Mouse (Mus musculus) G1E (cell line): Measurements from ENCODE around the gene Rora. TPM values are rescaled to one million over a fixed set of nuclear protein-coding genes. Genes with fewer than 3 reads are reported as not detected.

Experiments
- ATAC-seq: 2 replicates; pipeline ENCODE4 v1.8.0; 2016; ENCODE audit warnings: mild to moderate bottlenecking; ENCODE audit not compliant: insufficient number of reproducible peaks, poor library complexity, low FRiP score, severe bottlenecking; ENCODE audit errors: extremely low read depth
- DNase-seq: peaks from one replicate; pipeline ENCODE4 v3.0.0; 2012; ENCODE audit warnings: low spot score
- H3K27me3 ChIP-seq: 2 replicates; pipeline ENCODE4 v1.6.1; 2012; ENCODE audit warnings: mild to moderate bottlenecking, low read length, inconsistent platforms; ENCODE audit not compliant: insufficient read depth
- H3K36me3 ChIP-seq: replicated peaks from 2 replicates; pipeline ENCODE3; 2012; ENCODE audit warnings: mild to moderate bottlenecking, inconsistent platforms
- H3K4me1 ChIP-seq: 2 replicates; pipeline ENCODE4 v1.6.1; 2012; ENCODE audit warnings: low read depth, low read length, inconsistent platforms, mixed read lengths; ENCODE audit not compliant: insufficient read depth
- H3K4me3 ChIP-seq: 2 replicates; pipeline ENCODE4 v1.5.1; 2012; ENCODE audit warnings: low read depth, mild to moderate bottlenecking, inconsistent platforms, low read length, moderate library complexity, mixed read lengths
- H3K9me3 ChIP-seq: replicated peaks from 2 replicates; pipeline ENCODE4 v1.6.1; 2012; ENCODE audit warnings: inconsistent platforms
- CTCF ChIP-seq: IDR thresholded peaks from 2 replicates; pipeline ENCODE4 v1.5.1; 2012; ENCODE audit warnings: low read depth, low read length, inconsistent platforms, mixed read lengths
- GATA1 ChIP-seq: IDR thresholded peaks from 2 replicates; pipeline ENCODE4 v1.6.1; 2012; ENCODE audit warnings: borderline replicate concordance, low read length, inconsistent platforms, mixed read lengths
- GATA2 ChIP-seq: IDR thresholded peaks from 2 replicates; pipeline ENCODE4 v1.6.1; 2012; ENCODE audit warnings: low read depth, low read length, inconsistent platforms, borderline replicate concordance
- POLR2AphosphoS5 ChIP-seq: IDR thresholded peaks from 2 replicates; pipeline ENCODE4 v1.6.1; 2012; ENCODE audit warnings: low read depth, low read length, inconsistent platforms; ENCODE audit not compliant: insufficient replicate concordance
- TAL1 ChIP-seq: conservative IDR thresholded peaks from 2 replicates; pipeline ENCODE4 v1.6.1; 2012; ENCODE audit warnings: low read depth, low read length, inconsistent platforms, mixed read lengths
- polyA plus RNA-seq: library from polyadenylated mRNA; stranded (reverse); fragments of >175 nt; gene quantifications from 2 replicates; pipeline ENCODE4 v1.2.3, GENCODE M21; 2012
- total RNA-seq, 2 experiments: library from RNA; stranded (forward) in 1 of 2; stranded (reverse) in 1 of 2; fragments of 200-1000 nt in 1 of 2; fragments of >200 nt in 1 of 2; fragmentation: Nextera tagmentation in 1 of 2; gene quantifications; 2 replicates each; pipeline ENCODE4 v1.2.3; 2014 to 2017

Gene Rora
- total and polyA plus RNA-seq, 3 experiments: 0.11 TPM; not detected in 2

- Histone ChIP-seq H3K4me1 (no peaks in the 10 kb centered on the region), H3K36me3 (no peaks in the 10 kb centered on the region), H3K4me3 (no peak overlapping the region), H3K27me3 (no peaks in the 10 kb centered on the region), H3K9me3 (peaks cover 4% of the 10 kb centered on the region)
- ATAC-seq (no peak), DNase-seq (no peak)
- TF ChIP-seq CTCF (no peak), GATA1 (no peak), TAL1 (no peak), GATA2 (no peak), POLR2AphosphoS5 (no peak)
Measured at GRCm38 (mm10) chr9:69295826-69296225, 642.2 kb downstream of the Rora start.

GRCm38 (mm10) chr9:69296418-69296817 is 642.8 kb downstream of the Rora start:
- H3K27me3 ChIP-seq: no peaks in the 10 kb centered on the region
- DNase-seq: no peak
- no peak overlapping the region for H3K4me3 ChIP-seq
- H3K36me3 ChIP-seq: no peaks in the 10 kb centered on the region
- H3K9me3 ChIP-seq: no peaks in the 10 kb centered on the region
- ATAC-seq: no peak
- TF ChIP-seq GATA2: no peak
- TF ChIP-seq CTCF: no peak
- no peak for TF ChIP-seq TAL1
- TF ChIP-seq POLR2AphosphoS5: no peak
- no peak for TF ChIP-seq GATA1
- H3K4me1 ChIP-seq: no peaks in the 10 kb centered on the region

- no peak for ATAC-seq
- DNase-seq: no peak
- Histone ChIP-seq H3K4me1 (no peaks in the 10 kb centered on the region), H3K27me3 (no peaks in the 10 kb centered on the region), H3K9me3 (no peaks in the 10 kb centered on the region), H3K36me3 (no peaks in the 10 kb centered on the region), H3K4me3 (no peak overlapping the region)
- TF ChIP-seq POLR2AphosphoS5: no peak
- no peak for TF ChIP-seq CTCF
- TF ChIP-seq TAL1: no peak
- no peak for TF ChIP-seq GATA2
Measured at GRCm38 (mm10) chr9:69297766-69298375, 644.3 kb downstream of the Rora start.

DNA sequence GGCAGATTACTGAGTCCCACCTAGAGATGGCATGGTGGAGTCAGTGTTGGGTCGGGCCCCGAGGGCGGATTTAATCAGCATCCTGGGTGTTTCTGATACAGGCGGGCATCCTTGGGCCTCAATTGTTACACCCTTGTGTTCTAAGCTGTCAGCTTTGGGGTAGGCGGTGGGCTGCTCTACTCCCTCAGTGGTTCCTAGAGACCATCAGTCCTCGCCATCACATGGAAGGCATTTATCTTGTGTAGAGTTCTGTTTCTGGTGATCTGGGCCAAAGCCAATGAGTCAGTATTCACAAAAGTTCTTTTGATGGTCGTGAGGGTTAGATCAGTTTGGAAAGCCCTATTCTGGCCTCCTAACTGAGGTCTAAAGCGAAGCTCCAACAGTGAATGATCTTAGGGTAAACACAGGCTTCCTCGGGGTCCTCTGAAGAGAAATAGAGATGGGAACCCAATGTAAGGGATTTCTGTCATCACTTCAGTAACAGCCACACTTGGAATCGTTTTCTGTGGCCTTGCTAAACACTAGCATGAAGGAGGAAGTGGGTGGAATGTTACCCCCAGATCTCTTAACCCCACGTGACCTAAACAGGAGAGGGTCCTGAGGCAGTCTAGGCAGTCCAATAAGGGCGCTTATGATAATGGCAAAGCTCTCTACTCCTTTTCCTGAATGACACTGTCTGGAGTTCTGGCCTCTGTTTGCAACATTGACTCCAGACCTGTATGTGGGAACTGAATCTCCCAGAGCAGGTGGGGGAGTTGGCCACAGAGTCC is 645.2 kb downstream of the Rora start:
- no peaks in the 10 kb centered on the region for H3K36me3 ChIP-seq
- no peaks in the 10 kb centered on the region for H3K27me3 ChIP-seq
- H3K4me1 ChIP-seq: no peaks in the 10 kb centered on the region
- no peak for DNase-seq
- H3K4me3 ChIP-seq: no peak overlapping the region
- ATAC-seq: no peak
- TF ChIP-seq GATA1: no peak
- no peak for TF ChIP-seq POLR2AphosphoS5
- TF ChIP-seq GATA2: no peak
- TF ChIP-seq CTCF: no peak
- no peak for TF ChIP-seq TAL1
- H3K9me3 ChIP-seq: no peaks in the 10 kb centered on the region

DNA sequence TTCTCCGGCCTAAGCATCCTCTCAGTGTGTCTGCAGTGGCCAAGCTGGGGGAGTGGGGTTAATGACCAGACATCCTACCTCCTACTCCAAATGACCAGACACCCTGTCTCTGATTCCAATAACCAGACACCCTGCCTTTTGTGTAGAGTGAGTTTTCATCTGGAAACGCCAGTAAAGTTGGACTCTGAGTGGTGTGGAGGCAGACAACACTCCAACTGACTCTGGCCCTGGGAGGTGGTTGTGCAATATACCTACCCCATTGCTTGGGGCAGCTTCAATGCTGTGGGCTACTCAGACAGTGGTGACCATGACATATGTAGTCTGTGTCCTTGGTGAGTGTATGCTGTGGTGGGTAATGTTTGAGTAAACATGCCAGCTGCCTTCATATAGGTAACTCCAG is 645.9 kb downstream of the Rora start:
- no peak for TF ChIP-seq TAL1
- Histone ChIP-seq H3K9me3 (no peaks in the 10 kb centered on the region), H3K4me1 (no peaks in the 10 kb centered on the region), H3K4me3 (no peak overlapping the region), H3K36me3 (no peaks in the 10 kb centered on the region), H3K27me3 (no peaks in the 10 kb centered on the region)
- ATAC-seq (no peak), DNase-seq (no peak)

- ATAC-seq: no peak
- no peaks in the 10 kb centered on the region for H3K4me1 ChIP-seq
- no peak for DNase-seq
Measured at GRCm38 (mm10) chr9:69300296-69300695, 646.7 kb downstream of the Rora start.

More at GRCm38 (mm10) chr9:69300296-69300695, 646.7 kb downstream of the Rora start:
- H3K36me3 ChIP-seq: no peaks in the 10 kb centered on the region
- H3K4me3 ChIP-seq: no peak overlapping the region
- no peaks in the 10 kb centered on the region for H3K27me3 ChIP-seq
- no peaks in the 10 kb centered on the region for H3K9me3 ChIP-seq
- TF ChIP-seq POLR2AphosphoS5 (no peak), TAL1 (no peak), GATA1 (no peak), GATA2 (no peak), CTCF (no peak)
